ENCODE assay signal across 14 mouse cellular contexts in the genomic region with DNA sequence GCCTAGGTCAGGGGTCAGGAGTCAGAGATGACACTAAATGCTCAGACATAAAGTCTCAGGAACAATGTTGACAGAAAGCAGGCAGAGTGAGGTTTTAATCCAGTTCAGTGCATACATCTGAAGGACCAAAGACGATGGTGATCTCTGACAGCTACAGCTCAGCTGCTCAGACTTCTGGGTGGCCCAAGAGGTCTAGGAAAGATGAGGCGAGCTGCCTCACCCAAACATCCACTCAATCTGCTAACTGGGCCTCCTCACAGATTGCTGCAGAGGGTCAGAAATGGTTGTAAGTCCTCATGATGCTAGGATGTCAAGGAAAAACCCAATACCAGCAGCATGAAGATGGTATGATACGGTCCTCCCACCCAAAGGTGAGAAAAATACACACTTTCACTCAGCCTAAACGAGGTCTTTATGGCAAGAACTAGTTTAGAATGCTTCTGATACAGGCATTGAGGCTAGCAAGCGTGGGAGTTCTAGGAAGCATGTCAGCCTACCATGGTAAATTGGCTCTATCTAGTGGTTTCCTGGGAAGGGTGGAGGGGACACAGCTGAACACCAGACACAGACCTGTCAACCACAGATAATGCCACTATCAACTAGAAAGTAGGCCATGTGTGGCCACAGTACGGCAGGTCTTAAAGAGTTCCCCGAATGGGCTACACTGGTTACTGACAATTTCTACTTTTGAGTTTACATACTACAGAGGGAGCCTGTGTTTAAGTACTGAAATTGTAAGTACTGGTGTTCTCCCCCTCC. TPM values are rescaled to one million over a fixed set of nuclear protein-coding genes. Genes with fewer than 3 reads are reported as not detected.
A peak's percentile ranks its signal among the peaks of the same experiment; 100 is the strongest.
DNase-seq lines count a peak whose midpoint lies in the region; ATAC-seq lines count a peak whose summit lies in the region.
"Had no signal": no experiment of that assay in that cellular context is flagged by ENCODE, and none has a peak within 500 bp of the region (broad histone marks: within the 10 kb centered on the region; RNA-seq: fewer than 3 reads in every experiment).

No protein-coding gene starts in this region.

- H3K9me3 ChIP-seq in heart, embryonic 10.5 days = no peaks in the 10 kb centered on the region
- H3K9me3 ChIP-seq in liver, embryonic 13.5 days (replicated peaks) = no peaks in the 10 kb centered on the region
- H3K9me3 ChIP-seq in forebrain, embryonic 16.5 days (ENCODE audit: control insufficient read depth, low read length) = no peaks in the 10 kb centered on the region
- H3K9me3 ChIP-seq: hindbrain, embryonic 12.5 days; midbrain, embryonic 13.5 days; neural tube, embryonic 12.5 days had no signal

- H3K27me3 ChIP-seq in heart, embryonic 10.5 days (ENCODE audit: insufficient read depth, poor library complexity, severe bottlenecking) = no peaks in the 10 kb centered on the region
- no peaks in the 10 kb centered on the region for H3K27me3 ChIP-seq in liver, embryonic 13.5 days
- H3K27me3 ChIP-seq in forebrain, embryonic 16.5 days (replicated peaks; ENCODE audit: control insufficient read depth, insufficient read depth, low read length) = no peaks in the 10 kb centered on the region
- H3K27me3 ChIP-seq: hindbrain, embryonic 12.5 days; midbrain, embryonic 13.5 days; neural tube, embryonic 12.5 days had no signal

- H3K27ac ChIP-seq in heart, embryonic 10.5 days = peak overlapping the region; percentile 67; the same call in 1 of the 2 replicates
- H3K27ac ChIP-seq in liver, embryonic 13.5 days = peak overlapping the region; percentile 99
- no peak overlapping the region for H3K27ac ChIP-seq in forebrain, embryonic 16.5 days (ENCODE audit: low read length)
- H3K27ac ChIP-seq: hindbrain, embryonic 12.5 days; midbrain, embryonic 13.5 days; neural tube, embryonic 12.5 days had no signal

- ATAC-seq in liver, embryonic 13.5 days (ENCODE audit: low read depth) = peak; percentile 98
- no peak for ATAC-seq in monocyte, adult 5-6 weeks (replicated peaks; ENCODE audit: insufficient number of reproducible peaks, low FRiP score, low TSS enrichment, poor library complexity, severe bottlenecking)
- ATAC-seq in forebrain, embryonic 16.5 days = no peak
- ATAC-seq: midbrain, embryonic 13.5 days had no signal

- DNase-seq in heart, embryonic 10.5 days (ENCODE audit: low spot score) = peak; percentile 84
- no peak for DNase-seq in heart, postnatal 4 days
- peak; percentile 57 for DNase-seq in 416B (ENCODE audit: low read depth)
- peak; percentile 94 for DNase-seq in c-Kit-positive CD71-positive TER-119-positive erythroid progenitor cells, embryonic 14.5 days (ENCODE audit: low spot score)
- DNase-seq in liver, embryonic 13.5 days = peak; percentile 81
- no peak for DNase-seq in cerebellum, postnatal 10 days
- DNase-seq: kidney, adult 8-10 months; left cerebral cortex, postnatal 4 days; thymus, postnatal 4 days had no signal

- H3K36me3 ChIP-seq in heart, embryonic 10.5 days = peaks cover 80% of the 10 kb centered on the region
- peaks cover 85% of the 10 kb centered on the region for H3K36me3 ChIP-seq in liver, embryonic 13.5 days
- H3K36me3 ChIP-seq in forebrain, embryonic 16.5 days (ENCODE audit: control insufficient read depth, insufficient read depth) = peaks cover 2% of the 10 kb centered on the region; the same call in 1 of the 2 replicates

- peak overlapping the region; percentile 82 for H3K9ac ChIP-seq in liver, embryonic 13.5 days
- H3K9ac ChIP-seq in forebrain, embryonic 16.5 days (replicated peaks; ENCODE audit: low read depth, low read length) = no peak overlapping the region
- H3K9ac ChIP-seq: hindbrain, embryonic 12.5 days; midbrain, embryonic 13.5 days; neural tube, embryonic 12.5 days had no signal

- 76% methylated on average over 7 of the region's 7 CpGs for WGBS in heart, embryonic 10.5 days
- 26% methylated on average over 7 of the region's 7 CpGs for WGBS in liver, embryonic 13.5 days (ENCODE audit: insufficient replicate concordance)
- WGBS in forebrain, embryonic 16.5 days = 89% methylated on average over 7 of the region's 7 CpGs

- H3K4me1 ChIP-seq in heart, embryonic 10.5 days = peaks cover 16% of the 10 kb centered on the region; the same call in 1 of the 2 replicates
- peaks cover 78% of the 10 kb centered on the region for H3K4me1 ChIP-seq in liver, embryonic 13.5 days (replicated peaks)
- H3K4me1 ChIP-seq in forebrain, embryonic 16.5 days (replicated peaks; ENCODE audit: control insufficient read depth, insufficient read depth, low read length) = peaks cover 6% of the 10 kb centered on the region
- H3K4me1 ChIP-seq: hindbrain, embryonic 12.5 days; midbrain, embryonic 13.5 days; neural tube, embryonic 12.5 days had no signal

- peak overlapping the region; percentile 77 for H3K4me2 ChIP-seq in liver, embryonic 13.5 days
- H3K4me2 ChIP-seq in forebrain, embryonic 16.5 days (ENCODE audit: low read length) = no peak overlapping the region
- H3K4me2 ChIP-seq: hindbrain, embryonic 12.5 days; midbrain, embryonic 13.5 days; neural tube, embryonic 12.5 days had no signal

- H3K4me3 ChIP-seq in heart, embryonic 10.5 days = no peak overlapping the region
- peak overlapping the region; percentile 52 for H3K4me3 ChIP-seq in liver, embryonic 13.5 days (replicated peaks)
- H3K4me3 ChIP-seq in forebrain, embryonic 16.5 days (replicated peaks; ENCODE audit: low read length) = no peak overlapping the region
- H3K4me3 ChIP-seq: hindbrain, embryonic 12.5 days; midbrain, embryonic 13.5 days; neural tube, embryonic 12.5 days had no signal

RNA-seq across cellular contexts. Expression of a gene that starts 53.0 kb away (rescaled TPM):
- polyA plus RNA-seq in heart, embryonic 10.5 days (2016; fragmentation: Nextera tagmentation; extraction: Ambion mirVana) = 1.3 and 1.4 TPM in 2 replicates
- 1 to 10 TPM; 4.7 to 4.9 TPM for total RNA-seq in heart, postnatal 4 days (2021)
- 1.0 and 1.4 TPM in 2 replicates for polyA plus RNA-seq in liver, embryonic 13.5 days (2015; fragmentation: Nextera tagmentation; extraction: Ambion mirVana)
- 0.75 TPM in 1 of 3 replicates, not detected in the others for total RNA-seq in monocyte, adult 5-6 weeks (2017)
- polyA plus RNA-seq in forebrain, embryonic 16.5 days (2015; fragmentation: Nextera tagmentation; extraction: Ambion mirVana) = 1.2 and 1.3 TPM in 2 replicates

Comparison
In these comparisons a context has a peak if more than half of its experiments do, and no peak if none do; other contexts are left out.
1. DNase-seq: peak in heart, embryonic 10.5 days (single experiment), 416B (single experiment), c-Kit-positive CD71-positive TER-119-positive erythroid progenitor cells, embryonic 14.5 days (single experiment) and liver, embryonic 13.5 days (single experiment); none in heart, postnatal 4 days (single experiment) and cerebellum, postnatal 10 days (0 of 2).